Mouse (Mus musculus): ENCODE data around the gene Ddx47. TPM values are rescaled to one million over a fixed set of nuclear protein-coding genes. Genes with fewer than 3 reads are reported as not detected.
A peak's percentile ranks its signal among the peaks of the same experiment; 100 is the strongest.

Gene Ddx47
- polyA plus RNA-seq, 1 experiment from 2014 or later: 99.7 TPM

- H3K4me3 ChIP-seq (replicated peaks): no peak overlapping the region
- no peak overlapping the region for H3K4me2 ChIP-seq (replicated peaks)
- no peak overlapping the region for H3K9ac ChIP-seq
- no peaks in the 10 kb centered on the region for H3K27me3 ChIP-seq (replicated peaks)
- H3K27ac ChIP-seq: no peak overlapping the region
- H3K4me1 ChIP-seq (replicated peaks): 0 out of 2 replicates have a peak, but pooled peaks cover 2% of the 10 kb centered on the region
- peaks cover 74% of the 10 kb centered on the region for H3K36me3 ChIP-seq
- ATAC-seq: no peak
- H3K9me3 ChIP-seq: no peaks in the 10 kb centered on the region
- 85% methylated on average over 10 of the region's 10 CpGs for WGBS
Measured at GRCm38 (mm10) chr6:135019564-135019963, 8.2 kb downstream of the Ddx47 start.

GRCm38 (mm10) chr6:135021633-135022032, 10.2 kb downstream of the Ddx47 start:
- 0 out of 2 replicates have a peak, but pooled peaks cover 5% of the 10 kb centered on the region for H3K4me1 ChIP-seq (replicated peaks)
- H3K36me3 ChIP-seq: peaks cover 57% of the 10 kb centered on the region
- H3K27me3 ChIP-seq (replicated peaks): no peaks in the 10 kb centered on the region
- no peak overlapping the region for H3K4me2 ChIP-seq (replicated peaks)
- H3K4me3 ChIP-seq (replicated peaks): no peak overlapping the region
- no peak overlapping the region for H3K27ac ChIP-seq
- H3K9ac ChIP-seq: no peak overlapping the region
- no peaks in the 10 kb centered on the region for H3K9me3 ChIP-seq
- no peak for ATAC-seq
- WGBS: 87% methylated on average over 3 of the region's 3 CpGs

- no peak overlapping the region for H3K4me3 ChIP-seq (replicated peaks)
- peaks cover 43% of the 10 kb centered on the region for H3K36me3 ChIP-seq
- WGBS: 73% methylated on average over 14 of the region's 14 CpGs
- H3K9me3 ChIP-seq: no peaks in the 10 kb centered on the region
- H3K4me1 ChIP-seq (replicated peaks): 0 out of 2 replicates have a peak, but pooled peaks cover 5% of the 10 kb centered on the region
- H3K27me3 ChIP-seq (replicated peaks): no peaks in the 10 kb centered on the region
- ATAC-seq: no peak
- H3K27ac ChIP-seq: no peak overlapping the region
- H3K9ac ChIP-seq: no peak overlapping the region
- H3K4me2 ChIP-seq (replicated peaks): no peak overlapping the region
Measured at GRCm38 (mm10) chr6:135023379-135023778, 12.0 kb downstream of the Ddx47 start.

- 58% methylated on average over 1 of the region's 1 CpGs for WGBS
- H3K27ac ChIP-seq: peak overlapping the region; percentile 60; the same call in 1 of the 2 replicates
- no peaks in the 10 kb centered on the region for H3K27me3 ChIP-seq (replicated peaks)
- peaks cover 32% of the 10 kb centered on the region for H3K36me3 ChIP-seq
- peak; percentile 63 for ATAC-seq
- no peaks in the 10 kb centered on the region for H3K9me3 ChIP-seq
- H3K4me2 ChIP-seq (replicated peaks): no peak overlapping the region
- H3K4me1 ChIP-seq (replicated peaks): 0 out of 2 replicates have a peak, but pooled peaks cover 10% of the 10 kb centered on the region
- no peak overlapping the region for H3K9ac ChIP-seq
- no peak overlapping the region for H3K4me3 ChIP-seq (replicated peaks)
Measured at GRCm38 (mm10) chr6:135024781-135025420, 13.5 kb downstream of the Ddx47 start.

- Histone ChIP-seq H3K27me3 (replicated peaks) (no peaks in the 10 kb centered on the region), H3K4me1 (replicated peaks) (0 out of 2 replicates have a peak, but pooled peaks cover 10% of the 10 kb centered on the region), H3K4me2 (replicated peaks) (no peak overlapping the region), H3K9me3 (no peaks in the 10 kb centered on the region), H3K36me3 (peaks cover 23% of the 10 kb centered on the region), H3K9ac (no peak overlapping the region), H3K4me3 (replicated peaks) (no peak overlapping the region), H3K27ac (no peak overlapping the region)
- peak; percentile 46 for ATAC-seq
- whole genome bisulfite sequencing: 2% methylated on average over 3 of the region's 3 CpGs
Measured at GRCm38 (mm10) chr6:135026232-135026631, 14.8 kb downstream of the Ddx47 start.

- Histone ChIP-seq H3K4me1 (replicated peaks) (0 out of 2 replicates have a peak, but pooled peaks cover 10% of the 10 kb centered on the region), H3K27me3 (replicated peaks) (no peaks in the 10 kb centered on the region), H3K4me2 (replicated peaks) (no peak overlapping the region), H3K36me3 (peaks cover 20% of the 10 kb centered on the region), H3K4me3 (replicated peaks) (no peak overlapping the region), H3K27ac (no peak overlapping the region), H3K9ac (no peak overlapping the region), H3K9me3 (no peaks in the 10 kb centered on the region)
- ATAC-seq: no peak
- 70% methylated on average over 2 of the region's 2 CpGs for WGBS
Measured at GRCm38 (mm10) chr6:135026755-135027154, 15.3 kb downstream of the Ddx47 start.

GRCm38 (mm10) chr6:135029246-135029645, 17.8 kb downstream of the Ddx47 start:
- peak; percentile 88 for ATAC-seq
- H3K36me3 ChIP-seq: peaks cover 3% of the 10 kb centered on the region
- peak overlapping the region; percentile 2; the same call in 1 of the 2 replicates for H3K27ac ChIP-seq
- H3K27me3 ChIP-seq (replicated peaks): no peaks in the 10 kb centered on the region
- no peak overlapping the region for H3K9ac ChIP-seq
- WGBS: 42% methylated on average over 4 of the region's 4 CpGs
- H3K4me2 ChIP-seq (replicated peaks): no peak overlapping the region
- H3K9me3 ChIP-seq: no peaks in the 10 kb centered on the region
- no peak overlapping the region for H3K4me3 ChIP-seq (replicated peaks)
- 0 out of 2 replicates have a peak, but pooled peaks cover 10% of the 10 kb centered on the region for H3K4me1 ChIP-seq (replicated peaks)

- H3K36me3 ChIP-seq: no peaks in the 10 kb centered on the region
- 85% methylated on average over 3 of the region's 3 CpGs for WGBS
- H3K4me3 ChIP-seq (replicated peaks): no peak overlapping the region
- ATAC-seq: no peak
- H3K27ac ChIP-seq: no peak overlapping the region
- no peaks in the 10 kb centered on the region for H3K9me3 ChIP-seq
- no peak overlapping the region for H3K9ac ChIP-seq
- H3K4me2 ChIP-seq (replicated peaks): no peak overlapping the region
- no peaks in the 10 kb centered on the region for H3K27me3 ChIP-seq (replicated peaks)
- peaks cover 8% of the 10 kb centered on the region; the same call in 1 of the 2 replicates for H3K4me1 ChIP-seq (replicated peaks)
Measured at GRCm38 (mm10) chr6:135038674-135039073, 27.3 kb downstream of the Ddx47 start.

GRCm38 (mm10) chr6:135040275-135040871, 29.0 kb downstream of the Ddx47 start:
- WGBS: 2% methylated on average over 21 of the region's 21 CpGs

GRCm38 (mm10) chr6:135041930-135042329, 30.5 kb downstream of the Ddx47 start:
- H3K36me3 ChIP-seq: no peaks in the 10 kb centered on the region
- H3K9me3 ChIP-seq: no peaks in the 10 kb centered on the region
- H3K27ac ChIP-seq: no peak overlapping the region
- no peaks in the 10 kb centered on the region for H3K27me3 ChIP-seq (replicated peaks)
- WGBS: 84% methylated on average over 3 of the region's 3 CpGs
- no peak overlapping the region for H3K9ac ChIP-seq
- H3K4me3 ChIP-seq (replicated peaks): no peak overlapping the region
- H3K4me2 ChIP-seq (replicated peaks): no peak overlapping the region
- ATAC-seq: no peak
- peaks cover 8% of the 10 kb centered on the region; the same call in 1 of the 2 replicates for H3K4me1 ChIP-seq (replicated peaks)

More at GRCm38 (mm10) chr6:135040275-135040871, 29.0 kb downstream of the Ddx47 start:
- Histone ChIP-seq H3K4me1 (replicated peaks) (peaks cover 8% of the 10 kb centered on the region; the same call in 1 of the 2 replicates), H3K27me3 (replicated peaks) (no peaks in the 10 kb centered on the region), H3K27ac (no peak overlapping the region), H3K9ac (no peak overlapping the region), H3K4me3 (replicated peaks) (no peak overlapping the region), H3K36me3 (no peaks in the 10 kb centered on the region), H3K9me3 (no peaks in the 10 kb centered on the region), H3K4me2 (replicated peaks) (peak overlapping the region; percentile 42)
- peak; percentile 76 for ATAC-seq

- no peak overlapping the region for H3K27ac ChIP-seq
- no peak for ATAC-seq
- H3K4me2 ChIP-seq (replicated peaks): no peak overlapping the region
- no peaks in the 10 kb centered on the region for H3K4me1 ChIP-seq (replicated peaks)
- H3K9ac ChIP-seq: no peak overlapping the region
- H3K36me3 ChIP-seq: no peaks in the 10 kb centered on the region
- no peak overlapping the region for H3K4me3 ChIP-seq (replicated peaks)
- WGBS: 57% methylated on average over 9 of the region's 9 CpGs
- no peaks in the 10 kb centered on the region for H3K9me3 ChIP-seq
- no peaks in the 10 kb centered on the region for H3K27me3 ChIP-seq (replicated peaks)
Measured at GRCm38 (mm10) chr6:135047276-135047675, 35.9 kb downstream of the Ddx47 start.

GRCm38 (mm10) chr6:135048509-135048908, 37.1 kb downstream of the Ddx47 start:
- Histone ChIP-seq H3K4me1 (replicated peaks) (no peaks in the 10 kb centered on the region), H3K4me3 (replicated peaks) (no peak overlapping the region), H3K4me2 (replicated peaks) (no peak overlapping the region), H3K27me3 (replicated peaks) (no peaks in the 10 kb centered on the region), H3K27ac (no peak overlapping the region), H3K36me3 (no peaks in the 10 kb centered on the region), H3K9me3 (no peaks in the 10 kb centered on the region), H3K9ac (no peak overlapping the region)
- 67% methylated on average over 6 of the region's 6 CpGs for WGBS
- no peak for ATAC-seq
